Mouse (Mus musculus) C2C12 (cell line): ENCODE data around the gene Csad. TPM values are rescaled to one million over a fixed set of nuclear protein-coding genes. Genes with fewer than 3 reads are reported as not detected.
A peak's percentile ranks its signal among the peaks of the same experiment; 100 is the strongest.

Source experiments
- H3K27me3 ChIP-seq: one replicate; pipeline ENCODE4 v1.6.1; 2011; ENCODE audit not compliant: control insufficient read depth, insufficient read depth, insufficient read length
- H3K36me3 ChIP-seq: one replicate; pipeline ENCODE4 v1.6.1; 2011; ENCODE audit not compliant: control insufficient read depth, insufficient read depth
- H3K4me3 ChIP-seq: one replicate; pipeline ENCODE4 v1.5.1; 2011; ENCODE audit warnings: mild to moderate bottlenecking, control low read depth; ENCODE audit not compliant: poor library complexity, insufficient read depth, severe bottlenecking
- H3K79me2 ChIP-seq: one replicate; pipeline ENCODE4 v1.6.1; 2011; ENCODE audit not compliant: control insufficient read depth, insufficient read depth
- H3K79me3 ChIP-seq: one replicate; pipeline ENCODE4 v1.6.1; 2011; ENCODE audit warnings: low read depth, control low read depth
- H3ac ChIP-seq: one replicate; pipeline ENCODE3; 2011; ENCODE audit warnings: low read depth; ENCODE audit not compliant: control insufficient read depth, insufficient read length
- CEBPB ChIP-seq: IDR thresholded peaks from one replicate; pipeline ENCODE4 v1.6.1; 2011; ENCODE audit warnings: low read depth, mild to moderate bottlenecking, control low read depth, moderate library complexity
- CTCF ChIP-seq: IDR thresholded peaks from one replicate; pipeline ENCODE4 v1.5.1; 2011; ENCODE audit not compliant: control insufficient read depth, insufficient read depth, insufficient read length
- FOSL1 ChIP-seq: IDR thresholded peaks from one replicate; pipeline ENCODE4 v1.8.0; 2011; ENCODE audit warnings: mild to moderate bottlenecking, low read length; ENCODE audit not compliant: poor library complexity, insufficient read depth, severe bottlenecking
- MAX ChIP-seq: IDR thresholded peaks from one replicate; pipeline ENCODE4 v1.6.1; 2011; ENCODE audit warnings: mild to moderate bottlenecking, control low read depth
- MYOD1 ChIP-seq: IDR thresholded peaks from one replicate; pipeline ENCODE4 v1.6.1; 2011; ENCODE audit warnings: low read depth; ENCODE audit not compliant: control insufficient read depth, insufficient read length
- MYOG ChIP-seq: IDR thresholded peaks from one replicate; pipeline ENCODE4 v1.6.1; 2011; ENCODE audit not compliant: control insufficient read depth, insufficient read length; ENCODE audit errors: extremely low read depth
- USF1 ChIP-seq: IDR thresholded peaks from one replicate; pipeline ENCODE4 v1.6.1; 2011; ENCODE audit warnings: low read depth, mild to moderate bottlenecking, control low read depth, moderate library complexity
- polyA plus RNA-seq: library from polyadenylated mRNA; unstranded; fragments of >200 nt; fragmentation: generic; extraction: Trizol; gene quantifications from one replicate; pipeline ENCODE4 v1.2.1, GENCODE M21; 2012; ENCODE audit warnings: missing spikeins

Gene Csad
- polyA plus RNA-seq, 1 experiment, result 26.4 TPM

- Histone ChIP-seq H3ac (no peak overlapping the region), H3K79me3 (no peaks in the 10 kb centered on the region), H3K27me3 (no peaks in the 10 kb centered on the region), H3K79me2 (no peaks in the 10 kb centered on the region), H3K4me3 (no peak overlapping the region), H3K36me3 (no peaks in the 10 kb centered on the region)
- no peak for TF ChIP-seq USF1
Observed at GRCm38 (mm10) chr15:102175736-102176319, 28.7 kb downstream of the Csad start.

DNA sequence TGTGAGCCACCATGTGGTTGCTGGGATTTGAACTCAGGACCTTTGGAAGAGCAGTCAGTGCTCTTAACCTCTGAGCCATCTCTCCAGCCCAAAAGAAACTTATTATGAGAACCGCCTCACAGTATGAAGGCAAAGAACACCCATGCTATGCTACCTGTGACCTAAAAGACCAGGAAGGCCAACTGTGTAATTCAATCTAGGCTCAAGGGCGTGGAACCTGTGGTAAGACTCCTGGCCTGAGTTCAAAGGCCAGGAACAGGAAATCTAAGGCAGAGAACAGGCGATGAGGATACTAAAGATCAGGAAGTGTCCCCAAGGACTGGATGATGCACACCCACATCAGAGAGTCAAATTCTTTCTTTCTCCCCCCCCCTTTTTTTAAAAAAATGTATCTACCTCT is 30.9 kb downstream of the Csad start:
- no peaks in the 10 kb centered on the region for H3K79me2 ChIP-seq
- H3K4me3 ChIP-seq, result no peak overlapping the region
- no peaks in the 10 kb centered on the region for H3K36me3 ChIP-seq
- H3K27me3 ChIP-seq, result no peaks in the 10 kb centered on the region
- no peak overlapping the region for H3ac ChIP-seq
- H3K79me3 ChIP-seq, result no peaks in the 10 kb centered on the region
- TF ChIP-seq CEBPB (no peak), MYOD1 (no peak), CTCF (no peak), MAX (no peak), FOSL1 (no peak), MYOG (no peak), USF1 (no peak)

DNA sequence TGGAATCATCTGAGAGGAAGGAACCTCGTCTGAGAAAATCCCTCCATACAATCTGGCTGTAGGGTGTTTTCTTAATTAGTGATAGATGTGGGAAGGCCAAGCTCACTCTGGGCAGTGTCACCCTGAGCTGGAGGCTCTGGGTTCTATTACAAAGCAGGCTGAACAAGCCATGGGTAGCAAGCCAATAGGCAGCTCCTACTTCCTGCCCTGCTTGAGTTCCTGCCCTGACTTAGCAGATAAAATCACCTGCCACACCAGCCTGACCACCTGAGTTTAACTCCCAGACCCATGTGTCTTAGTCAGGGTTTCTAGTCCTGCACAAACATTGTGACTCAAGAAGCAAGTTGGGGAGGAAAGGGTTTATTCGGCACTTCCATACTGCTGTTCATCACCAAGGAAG is 35.5 kb downstream of the Csad start:
- Histone ChIP-seq H3K36me3 (no peaks in the 10 kb centered on the region), H3K79me3 (no peaks in the 10 kb centered on the region), H3K4me3 (no peak overlapping the region), H3ac (no peak overlapping the region), H3K27me3 (no peaks in the 10 kb centered on the region), H3K79me2 (no peaks in the 10 kb centered on the region)
- no peak for TF ChIP-seq CEBPB
- TF ChIP-seq CTCF, result no peak
- no peak for TF ChIP-seq MYOD1
- no peak for TF ChIP-seq MYOG
- no peak for TF ChIP-seq USF1
- TF ChIP-seq FOSL1, result no peak
- TF ChIP-seq MAX, result no peak

GRCm38 (mm10) chr15:102167620-102168021 is 36.9 kb downstream of the Csad start:
- Histone ChIP-seq H3K36me3 (no peaks in the 10 kb centered on the region), H3K79me3 (no peaks in the 10 kb centered on the region), H3K79me2 (no peaks in the 10 kb centered on the region), H3ac (no peak overlapping the region), H3K27me3 (no peaks in the 10 kb centered on the region), H3K4me3 (no peak overlapping the region)
- no peak for TF ChIP-seq FOSL1
- TF ChIP-seq MYOG, result no peak
- TF ChIP-seq CEBPB, result no peak
- TF ChIP-seq MYOD1, result peak; percentile 76
- no peak for TF ChIP-seq CTCF
- no peak for TF ChIP-seq USF1
- TF ChIP-seq MAX, result peak; percentile 16

- H3K36me3 ChIP-seq, result no peaks in the 10 kb centered on the region
- H3K4me3 ChIP-seq, result no peak overlapping the region
- no peaks in the 10 kb centered on the region for H3K79me2 ChIP-seq
- no peak overlapping the region for H3ac ChIP-seq
- H3K27me3 ChIP-seq, result no peaks in the 10 kb centered on the region
- H3K79me3 ChIP-seq, result no peaks in the 10 kb centered on the region
- no peak for TF ChIP-seq MYOG
- TF ChIP-seq MYOD1, result no peak
- TF ChIP-seq MAX, result no peak
- TF ChIP-seq FOSL1, result no peak
- TF ChIP-seq CTCF, result no peak
- TF ChIP-seq CEBPB, result no peak
- TF ChIP-seq USF1, result no peak
Observed at GRCm38 (mm10) chr15:102165468-102166100, 38.9 kb downstream of the Csad start.
